Mouse (Mus musculus): ENCODE results near the gene Smarca1. TPM values are rescaled to one million over a fixed set of nuclear protein-coding genes. Genes with fewer than 3 reads are reported as not detected.

Smarca1 gene
- polyA plus RNA-seq, 1 experiment from 2014 or later, result 6.4 TPM

GRCm38 (mm10) chrX:47891243-47891906 lies 1.4 kb downstream of the Smarca1 start:
- Histone ChIP-seq H3K9me3 (ENCODE audit: control insufficient read depth, low read length) (no peaks in the 10 kb centered on the region), H3K4me2 (replicated peaks; ENCODE audit: low read depth) (peak overlapping the region; percentile 63), H3K36me3 (ENCODE audit: control insufficient read depth, insufficient read depth, low read length) (no peaks in the 10 kb centered on the region), H3K9ac (ENCODE audit: low read length) (peak overlapping the region; percentile 59), H3K4me1 (replicated peaks; ENCODE audit: control insufficient read depth, insufficient read depth) (no peaks in the 10 kb centered on the region), H3K27me3 (ENCODE audit: control insufficient read depth, insufficient read depth, low read length) (no peaks in the 10 kb centered on the region), H3K4me3 (ENCODE audit: low read depth, low read length) (peak overlapping the region; percentile 54), H3K27ac (replicated peaks) (no peak overlapping the region)
- DNase-seq (ENCODE audit: low spot score) (no peak), ATAC-seq (ENCODE audit: low FRiP score, low TSS enrichment) (no peak)
- TF ChIP-seq EP300 (optimal IDR thresholded peaks at IDR 0.05) (no peak), CTCF (IDR thresholded peaks at IDR 0.05; ENCODE audit: low read depth) (no peak)
- 17% methylated on average over 10 of the region's 12 CpGs for WGBS

- Histone ChIP-seq H3K9me3 (ENCODE audit: control insufficient read depth, low read length) (no peaks in the 10 kb centered on the region), H3K4me1 (replicated peaks; ENCODE audit: control insufficient read depth, insufficient read depth) (no peaks in the 10 kb centered on the region), H3K9ac (ENCODE audit: low read length) (no peak overlapping the region), H3K27ac (replicated peaks) (no peak overlapping the region), H3K4me3 (ENCODE audit: low read depth, low read length) (no peak overlapping the region), H3K4me2 (replicated peaks; ENCODE audit: low read depth) (no peak overlapping the region), H3K27me3 (ENCODE audit: control insufficient read depth, insufficient read depth, low read length) (no peaks in the 10 kb centered on the region), H3K36me3 (ENCODE audit: control insufficient read depth, insufficient read depth, low read length) (no peaks in the 10 kb centered on the region)
- 29% methylated on average over 2 of the region's 2 CpGs for WGBS
- DNase-seq (ENCODE audit: low spot score), result no peak
- no peak for TF ChIP-seq EP300 (optimal IDR thresholded peaks at IDR 0.05)
- no peak for ATAC-seq (ENCODE audit: low FRiP score, low TSS enrichment)
These were observed 5.4 kb downstream of the Smarca1 start for GRCm38 (mm10) chrX:47887401-47887800.

- no peaks in the 10 kb centered on the region for H3K36me3 ChIP-seq (ENCODE audit: control insufficient read depth, insufficient read depth, low read length)
These were observed 10.0 kb downstream of the Smarca1 start for GRCm38 (mm10) chrX:47882813-47883212.

GRCm38 (mm10) chrX:47880052-47880451 lies 12.7 kb downstream of the Smarca1 start:
- WGBS, result 40% methylated on average over 2 of the region's 2 CpGs
- Histone ChIP-seq H3K9me3 (ENCODE audit: control insufficient read depth, low read length) (no peaks in the 10 kb centered on the region), H3K4me3 (ENCODE audit: low read depth, low read length) (no peak overlapping the region), H3K27me3 (ENCODE audit: control insufficient read depth, insufficient read depth, low read length) (no peaks in the 10 kb centered on the region), H3K4me1 (replicated peaks; ENCODE audit: control insufficient read depth, insufficient read depth) (no peaks in the 10 kb centered on the region), H3K36me3 (ENCODE audit: control insufficient read depth, insufficient read depth, low read length) (no peaks in the 10 kb centered on the region), H3K9ac (ENCODE audit: low read length) (no peak overlapping the region), H3K4me2 (replicated peaks; ENCODE audit: low read depth) (no peak overlapping the region), H3K27ac (replicated peaks) (no peak overlapping the region)
- DNase-seq (ENCODE audit: low spot score), result peak; percentile 35
- no peak for ATAC-seq (ENCODE audit: low FRiP score, low TSS enrichment)
- TF ChIP-seq CTCF (IDR thresholded peaks at IDR 0.05; ENCODE audit: low read depth), result no peak
- no peak for TF ChIP-seq EP300 (optimal IDR thresholded peaks at IDR 0.05)

More at GRCm38 (mm10) chrX:47882813-47883212, 10.0 kb downstream of the Smarca1 start:
- Histone ChIP-seq H3K27me3 (ENCODE audit: control insufficient read depth, insufficient read depth, low read length) (no peaks in the 10 kb centered on the region), H3K9me3 (ENCODE audit: control insufficient read depth, low read length) (no peaks in the 10 kb centered on the region), H3K4me1 (replicated peaks; ENCODE audit: control insufficient read depth, insufficient read depth) (no peaks in the 10 kb centered on the region), H3K9ac (ENCODE audit: low read length) (no peak overlapping the region), H3K4me2 (replicated peaks; ENCODE audit: low read depth) (no peak overlapping the region), H3K27ac (replicated peaks) (no peak overlapping the region), H3K4me3 (ENCODE audit: low read depth, low read length) (no peak overlapping the region)
- 72% methylated on average over 6 of the region's 6 CpGs for WGBS
- DNase-seq (ENCODE audit: low spot score), result no peak
- no peak for TF ChIP-seq CTCF (IDR thresholded peaks at IDR 0.05; ENCODE audit: low read depth)
- TF ChIP-seq EP300 (optimal IDR thresholded peaks at IDR 0.05), result no peak
- ATAC-seq (ENCODE audit: low FRiP score, low TSS enrichment), result no peak

GRCm38 (mm10) chrX:47858544-47858943 lies 34.2 kb downstream of the Smarca1 start:
- Histone ChIP-seq H3K4me2 (replicated peaks; ENCODE audit: low read depth) (no peak overlapping the region), H3K27ac (replicated peaks) (no peak overlapping the region), H3K4me1 (replicated peaks; ENCODE audit: control insufficient read depth, insufficient read depth) (no peaks in the 10 kb centered on the region), H3K9me3 (ENCODE audit: control insufficient read depth, low read length) (no peaks in the 10 kb centered on the region), H3K27me3 (ENCODE audit: control insufficient read depth, insufficient read depth, low read length) (no peaks in the 10 kb centered on the region), H3K9ac (ENCODE audit: low read length) (no peak overlapping the region), H3K4me3 (ENCODE audit: low read depth, low read length) (no peak overlapping the region), H3K36me3 (ENCODE audit: control insufficient read depth, insufficient read depth, low read length) (no peaks in the 10 kb centered on the region)
- no peak for TF ChIP-seq CTCF (IDR thresholded peaks at IDR 0.05; ENCODE audit: low read depth)
- no peak for TF ChIP-seq EP300 (optimal IDR thresholded peaks at IDR 0.05)
- WGBS, result 68% methylated on average over 1 of the region's 1 CpGs
- DNase-seq (ENCODE audit: low spot score), result no peak
- no peak for ATAC-seq (ENCODE audit: low FRiP score, low TSS enrichment)

- H3K4me3 ChIP-seq (ENCODE audit: low read depth, low read length), result no peak overlapping the region
- H3K9ac ChIP-seq (ENCODE audit: low read length), result no peak overlapping the region
- no peak overlapping the region for H3K27ac ChIP-seq (replicated peaks)
- H3K4me1 ChIP-seq (replicated peaks; ENCODE audit: control insufficient read depth, insufficient read depth), result no peaks in the 10 kb centered on the region
- H3K36me3 ChIP-seq (ENCODE audit: control insufficient read depth, insufficient read depth, low read length), result no peaks in the 10 kb centered on the region
- no peaks in the 10 kb centered on the region for H3K9me3 ChIP-seq (ENCODE audit: control insufficient read depth, low read length)
- no peak for TF ChIP-seq CTCF (IDR thresholded peaks at IDR 0.05; ENCODE audit: low read depth)
- no peak for TF ChIP-seq EP300 (optimal IDR thresholded peaks at IDR 0.05)
- ATAC-seq (ENCODE audit: low FRiP score, low TSS enrichment), result no peak
- no peaks in the 10 kb centered on the region for H3K27me3 ChIP-seq (ENCODE audit: control insufficient read depth, insufficient read depth, low read length)
- 26% methylated on average over 1 of the region's 1 CpGs for WGBS
- H3K4me2 ChIP-seq (replicated peaks; ENCODE audit: low read depth), result no peak overlapping the region
- no peak for DNase-seq (ENCODE audit: low spot score)
These were observed 57.0 kb downstream of the Smarca1 start for GRCm38 (mm10) chrX:47835835-47836195.
